Mouse (Mus musculus) CD4-positive, CD25-positive, alpha-beta regulatory T cell, adult 2 months (primary cell): ENCODE data around the gene Fgfr3.

Source experiments
- DNase-seq: peaks from one replicate; pipeline ENCODE4 v3.0.0-alpha.2; 2012; ENCODE audit warnings: low read depth, low spot score

Gene Fgfr3

GRCm38 (mm10) chr5:33697947-33698512 lies 23.4 kb upstream of the Fgfr3 start:
- no peak for DNase-seq

- no peak for DNase-seq
These were observed 22.8 kb upstream of the Fgfr3 start for GRCm38 (mm10) chr5:33698669-33699068.

GRCm38 (mm10) chr5:33700010-33700409 lies 21.5 kb upstream of the Fgfr3 start:
- DNase-seq = no peak

GRCm38 (mm10) chr5:33701832-33702231 lies 19.6 kb upstream of the Fgfr3 start:
- no peak for DNase-seq

GRCm38 (mm10) chr5:33703999-33704398 lies 17.5 kb upstream of the Fgfr3 start:
- DNase-seq = no peak

- DNase-seq = no peak
These were observed 16.4 kb upstream of the Fgfr3 start for GRCm38 (mm10) chr5:33704945-33705611.

- no peak for DNase-seq
These were observed 15.7 kb upstream of the Fgfr3 start for GRCm38 (mm10) chr5:33705612-33706349.

- no peak for DNase-seq
These were observed 15.2 kb upstream of the Fgfr3 start for GRCm38 (mm10) chr5:33706350-33706629.

- no peak for DNase-seq
These were observed 14.3 kb upstream of the Fgfr3 start for GRCm38 (mm10) chr5:33707163-33707562.

- DNase-seq = no peak
These were observed 12.4 kb upstream of the Fgfr3 start for GRCm38 (mm10) chr5:33709037-33709436.

GRCm38 (mm10) chr5:33712550-33712949 lies 8.9 kb upstream of the Fgfr3 start:
- no peak for DNase-seq

- no peak for DNase-seq
These were observed 6.3 kb upstream of the Fgfr3 start for GRCm38 (mm10) chr5:33715182-33715581.

GRCm38 (mm10) chr5:33716467-33716866 lies 5.0 kb upstream of the Fgfr3 start:
- no peak for DNase-seq

GRCm38 (mm10) chr5:33718460-33718859 lies 3.0 kb upstream of the Fgfr3 start:
- no peak for DNase-seq

GRCm38 (mm10) chr5:33720852-33721490 lies 503 bp upstream of the Fgfr3 start:
- DNase-seq = no peak

- peak; percentile 23 for DNase-seq
These were observed 968 bp downstream of the Fgfr3 start for GRCm38 (mm10) chr5:33722266-33723018.

- peak; percentile 16 for DNase-seq
These were observed 1.7 kb downstream of the Fgfr3 start for GRCm38 (mm10) chr5:33723019-33723640.

- no peak for DNase-seq
These were observed 2.4 kb downstream of the Fgfr3 start for GRCm38 (mm10) chr5:33723641-33724465.

GRCm38 (mm10) chr5:33726081-33726647 lies 4.7 kb downstream of the Fgfr3 start:
- DNase-seq = no peak

- no peak for DNase-seq
These were observed 5.4 kb downstream of the Fgfr3 start for GRCm38 (mm10) chr5:33726891-33727290.
